Mouse (Mus musculus): ENCODE data around the gene Sipa1l1.

DNA sequence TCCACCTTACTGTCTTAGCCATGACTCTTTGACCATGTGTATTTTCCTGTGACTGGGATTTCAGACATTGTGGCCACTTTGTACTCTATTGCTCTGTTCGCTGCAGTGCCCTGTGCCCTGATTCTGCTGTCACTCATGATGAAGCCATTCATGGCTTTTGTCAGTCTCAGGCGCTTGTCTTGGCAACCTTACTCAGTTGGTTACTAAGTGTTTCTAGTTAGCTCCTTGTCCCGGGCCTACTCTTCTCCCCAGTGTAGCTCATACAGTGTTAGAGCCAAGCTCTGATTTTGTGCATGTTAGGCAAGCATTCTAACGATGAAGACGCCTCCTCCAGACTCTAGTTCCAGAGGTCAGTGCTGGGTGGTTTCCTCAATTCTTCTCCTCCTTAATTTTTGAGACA, 155.5 kb downstream of the Sipa1l1 start:
- TF ChIP-seq CTCF (IDR thresholded peaks at IDR 0.05; ENCODE audit: control insufficient read depth, insufficient read depth, insufficient read length) (no peak), CEBPB (IDR thresholded peaks at IDR 0.05; ENCODE audit: low read depth) (no peak), MAX (IDR thresholded peaks at IDR 0.05) (no peak), FOSL1 (IDR thresholded peaks at IDR 0.05; ENCODE audit: insufficient read depth, low read length, poor library complexity, severe bottlenecking) (no peak), USF1 (IDR thresholded peaks at IDR 0.05; ENCODE audit: low read depth) (no peak), MYOG (IDR thresholded peaks at IDR 0.05; ENCODE audit: control insufficient read depth, extremely low read depth, insufficient read length) (no peak)
